8 mouse cellular contexts compared by ENCODE assay signal in genomic region chr6:52211170-52211935, GRCm38 (mm10). TPM values are rescaled to one million over a fixed set of nuclear protein-coding genes. Genes with fewer than 3 reads are reported as not detected.
DNase-seq lines count a peak whose midpoint lies in the region; ATAC-seq and TF ChIP-seq lines count a peak whose summit lies in the region.

No protein-coding gene starts in this region.

- TF ChIP-seq EP300 in heart, postnatal 0 days (IDR thresholded peaks at IDR 0.05; ENCODE audit: low read depth): no peak

- peak; percentile 87 for TF ChIP-seq CTCF in C2C12 (IDR thresholded peaks at IDR 0.05; ENCODE audit: control insufficient read depth, insufficient read depth, insufficient read length)
- TF ChIP-seq CTCF in heart, postnatal 0 days (IDR thresholded peaks at IDR 0.05; ENCODE audit: low read depth): peak; percentile 64
- peak; percentile 78 for TF ChIP-seq CTCF in lung, embryonic 14.5 days (IDR thresholded peaks at IDR 0.05; ENCODE audit: low read depth)

- peak; percentile 19; the same call in 1 of the 2 replicates for ATAC-seq in embryonic facial prominence, embryonic 15.5 days (ENCODE audit: insufficient number of reproducible peaks, low FRiP score, low TSS enrichment, low read depth)
- peak; percentile 68 for ATAC-seq in heart, postnatal 0 days (ENCODE audit: insufficient read depth, low read depth)
- ATAC-seq in lung, embryonic 14.5 days (ENCODE audit: insufficient read depth): peak; percentile 16
- ATAC-seq in neural tube, embryonic 13.5 days (ENCODE audit: low read depth): peak; percentile 24; the same call in 1 of the 2 replicates

- peaks cover 11% of the 10 kb centered on the region for H3K36me3 ChIP-seq in C2C12 (ENCODE audit: control insufficient read depth, insufficient read depth)
- H3K36me3 ChIP-seq in embryonic facial prominence, embryonic 15.5 days: no peaks in the 10 kb centered on the region
- no peaks in the 10 kb centered on the region for H3K36me3 ChIP-seq in heart, postnatal 0 days (replicated peaks; ENCODE audit: control insufficient read depth, insufficient read depth, low read length)
- H3K36me3 ChIP-seq in lung, embryonic 14.5 days (ENCODE audit: insufficient read depth): no peaks in the 10 kb centered on the region
- H3K36me3 ChIP-seq in neural tube, embryonic 13.5 days: 0 out of 2 replicates have a peak, but pooled peaks cover 4% of the 10 kb centered on the region

- H3K9me3 ChIP-seq in embryonic facial prominence, embryonic 15.5 days (replicated peaks): no peaks in the 10 kb centered on the region
- no peaks in the 10 kb centered on the region for H3K9me3 ChIP-seq in heart, postnatal 0 days (replicated peaks; ENCODE audit: control insufficient read depth, low read length)
- H3K9me3 ChIP-seq in lung, embryonic 14.5 days (ENCODE audit: low read depth, low read length): no peaks in the 10 kb centered on the region
- H3K9me3 ChIP-seq in neural tube, embryonic 13.5 days: no peaks in the 10 kb centered on the region

- H3K27ac ChIP-seq in embryonic facial prominence, embryonic 15.5 days (replicated peaks): no peak overlapping the region
- H3K27ac ChIP-seq in heart, postnatal 0 days (ENCODE audit: low read depth): no peak overlapping the region
- H3K27ac ChIP-seq in lung, embryonic 14.5 days (ENCODE audit: low read depth): peak overlapping the region; percentile 58; the same call in 1 of the 2 replicates
- H3K27ac ChIP-seq in neural tube, embryonic 13.5 days (replicated peaks): peak overlapping the region; percentile 100

- peaks cover 87% of the 10 kb centered on the region for H3K79me2 ChIP-seq in C2C12 (ENCODE audit: control insufficient read depth, insufficient read depth)

- H3K27me3 ChIP-seq in C2C12 (ENCODE audit: control insufficient read depth, insufficient read depth, insufficient read length): no peaks in the 10 kb centered on the region
- H3K27me3 ChIP-seq in embryonic facial prominence, embryonic 15.5 days: peaks cover 98% of the 10 kb centered on the region
- peaks cover 99% of the 10 kb centered on the region for H3K27me3 ChIP-seq in heart, postnatal 0 days (ENCODE audit: control insufficient read depth, insufficient read depth, low read length)
- peaks cover 91% of the 10 kb centered on the region for H3K27me3 ChIP-seq in lung, embryonic 14.5 days (ENCODE audit: insufficient read depth, low read length)
- no peaks in the 10 kb centered on the region for H3K27me3 ChIP-seq in neural tube, embryonic 13.5 days

- peak overlapping the region; percentile 71 for H3ac ChIP-seq in C2C12 (ENCODE audit: control insufficient read depth, insufficient read length, low read depth)

- H3K4me3 ChIP-seq in C2C12 (ENCODE audit: insufficient read depth, poor library complexity, severe bottlenecking): peak overlapping the region; percentile 59
- 0 out of 2 replicates have a peak overlapping the region, but pooled peaks have one; percentile 10 for H3K4me3 ChIP-seq in embryonic facial prominence, embryonic 15.5 days (replicated peaks)
- H3K4me3 ChIP-seq in heart, postnatal 0 days (ENCODE audit: low read depth, low read length): peak overlapping the region; percentile 17
- peak overlapping the region; percentile 43 for H3K4me3 ChIP-seq in lung, embryonic 14.5 days (ENCODE audit: low read depth, low read length)
- H3K4me3 ChIP-seq in neural tube, embryonic 13.5 days: peak overlapping the region; percentile 96

- H3K4me2 ChIP-seq in embryonic facial prominence, embryonic 15.5 days (replicated peaks): no peak overlapping the region
- peak overlapping the region; percentile 43 for H3K4me2 ChIP-seq in heart, postnatal 0 days (ENCODE audit: low read depth, low read length)
- peak overlapping the region; percentile 87 for H3K4me2 ChIP-seq in lung, embryonic 14.5 days
- peak overlapping the region; percentile 97 for H3K4me2 ChIP-seq in neural tube, embryonic 13.5 days

- H3K9ac ChIP-seq in embryonic facial prominence, embryonic 15.5 days: no peak overlapping the region
- H3K9ac ChIP-seq in heart, postnatal 0 days (replicated peaks; ENCODE audit: low read depth, low read length): no peak overlapping the region
- peak overlapping the region; percentile 40 for H3K9ac ChIP-seq in lung, embryonic 14.5 days
- peak overlapping the region; percentile 100 for H3K9ac ChIP-seq in neural tube, embryonic 13.5 days

- peak; percentile 90 for DNase-seq in adrenal gland, adult 2 months
- DNase-seq in heart, postnatal 0 days (ENCODE audit: low spot score): peak; percentile 71
- peak; percentile 92 for DNase-seq in kidney, postnatal 14 days
- peak; percentile 95 for DNase-seq in lung, embryonic 14.5 days
- peak; percentile 63 for DNase-seq in thymus, postnatal 0 days (ENCODE audit: low spot score)

- H3K79me3 ChIP-seq in C2C12 (ENCODE audit: low read depth): peaks cover 48% of the 10 kb centered on the region

- peaks cover 20% of the 10 kb centered on the region; the same call in 1 of the 2 replicates for H3K4me1 ChIP-seq in embryonic facial prominence, embryonic 15.5 days
- H3K4me1 ChIP-seq in heart, postnatal 0 days (ENCODE audit: control insufficient read depth, insufficient read depth): no peaks in the 10 kb centered on the region
- H3K4me1 ChIP-seq in lung, embryonic 14.5 days (ENCODE audit: insufficient read depth): 0 out of 2 replicates have a peak, but pooled peaks cover 3% of the 10 kb centered on the region
- H3K4me1 ChIP-seq in neural tube, embryonic 13.5 days (replicated peaks): peaks cover 76% of the 10 kb centered on the region

- WGBS in embryonic facial prominence, embryonic 15.5 days: 2% methylated on average over 37 of the region's 37 CpGs
- WGBS in heart, postnatal 0 days: 3% methylated on average over 37 of the region's 37 CpGs
- WGBS in lung, embryonic 14.5 days: 3% methylated on average over 37 of the region's 37 CpGs
- 1% methylated on average over 37 of the region's 37 CpGs for WGBS in neural tube, embryonic 13.5 days

RNA-seq across cellular contexts. Expression of gene Hoxa3, which starts 1.8 kb away (rescaled TPM):
- 0.67 TPM for polyA plus RNA-seq in C2C12 (2012; fragmentation: generic; extraction: Trizol)
- total RNA-seq in adrenal gland, adult 2 months (2021): 1 to 10 TPM; 2.7 to 5.4 TPM
- 6.8 and 8.1 TPM in 2 replicates for polyA plus RNA-seq in adrenal gland, adult 2 months (2012; rRNA removed)
- polyA plus RNA-seq in embryonic facial prominence, embryonic 15.5 days (2015; fragmentation: Nextera tagmentation; extraction: Ambion mirVana): 0.11 and 0.13 TPM in 2 replicates
- total RNA-seq in heart, postnatal 0 days (2014; rRNA removed; ENCODE audit: low replicate concordance): 2.3 TPM in 1 of 2 replicates, not detected in the other
- 0.36 and 0.37 TPM in 2 replicates for polyA plus RNA-seq in heart, postnatal 0 days (2015; fragmentation: Nextera tagmentation; extraction: Ambion mirVana)
- 10.3 and 11.3 TPM in 2 replicates for polyA plus RNA-seq in lung, embryonic 14.5 days (2014; fragmentation: Nextera tagmentation; extraction: Ambion mirVana)
- polyA plus RNA-seq in neural tube, embryonic 13.5 days (2015; fragmentation: Nextera tagmentation; extraction: Ambion mirVana): 13.9 and 16.4 TPM in 2 replicates
- polyA plus RNA-seq in thymus, postnatal 0 days (2015; fragmentation: Nextera tagmentation; extraction: Ambion mirVana): 1.1 and 1.2 TPM in 2 replicates

RNA-seq across cellular contexts. Expression of gene Gm28308, which starts 1.8 kb away (rescaled TPM):
- polyA plus RNA-seq in C2C12 (2012; fragmentation: generic; extraction: Trizol): 0.75 TPM
- 1 to 10 TPM in 1 of 2 experiments, not detected in 1; 1.0 TPM for total RNA-seq in adrenal gland, adult 2 months (2021)
- 1.9 and 2.5 TPM in 2 replicates for polyA plus RNA-seq in adrenal gland, adult 2 months (2012; rRNA removed)
- not detected in 2 replicates for polyA plus RNA-seq in embryonic facial prominence, embryonic 15.5 days (2015; fragmentation: Nextera tagmentation; extraction: Ambion mirVana)
- not detected in 2 replicates for total RNA-seq in heart, postnatal 0 days (2014; rRNA removed; ENCODE audit: low replicate concordance)
- not detected in 2 replicates for polyA plus RNA-seq in heart, postnatal 0 days (2015; fragmentation: Nextera tagmentation; extraction: Ambion mirVana)
- polyA plus RNA-seq in lung, embryonic 14.5 days (2014; fragmentation: Nextera tagmentation; extraction: Ambion mirVana): not detected in 2 replicates
- not detected in 2 replicates for polyA plus RNA-seq in neural tube, embryonic 13.5 days (2015; fragmentation: Nextera tagmentation; extraction: Ambion mirVana)
- polyA plus RNA-seq in thymus, postnatal 0 days (2015; fragmentation: Nextera tagmentation; extraction: Ambion mirVana): not detected in 2 replicates

RNA-seq across cellular contexts. Expression of gene Hoxa6, which starts 2.8 kb away (rescaled TPM):
- 0.96 TPM for polyA plus RNA-seq in C2C12 (2012; fragmentation: generic; extraction: Trizol)
- total RNA-seq in adrenal gland, adult 2 months (2021): 1 to 10 TPM; 1.9 to 4.5 TPM
- polyA plus RNA-seq in adrenal gland, adult 2 months (2012; rRNA removed): 3.6 and 3.8 TPM in 2 replicates
- polyA plus RNA-seq in embryonic facial prominence, embryonic 15.5 days (2015; fragmentation: Nextera tagmentation; extraction: Ambion mirVana): not detected in 2 replicates
- total RNA-seq in heart, postnatal 0 days (2014; rRNA removed; ENCODE audit: low replicate concordance): not detected in 2 replicates
- polyA plus RNA-seq in heart, postnatal 0 days (2015; fragmentation: Nextera tagmentation; extraction: Ambion mirVana): not detected in 2 replicates
- 4.0 and 5.1 TPM in 2 replicates for polyA plus RNA-seq in lung, embryonic 14.5 days (2014; fragmentation: Nextera tagmentation; extraction: Ambion mirVana)
- polyA plus RNA-seq in neural tube, embryonic 13.5 days (2015; fragmentation: Nextera tagmentation; extraction: Ambion mirVana): 20.3 and 25.8 TPM in 2 replicates
- polyA plus RNA-seq in thymus, postnatal 0 days (2015; fragmentation: Nextera tagmentation; extraction: Ambion mirVana): not detected in 2 replicates

RNA-seq across cellular contexts. Expression of gene Hoxa5, which starts 7.0 kb away (rescaled TPM):
- 1.5 TPM for polyA plus RNA-seq in C2C12 (2012; fragmentation: generic; extraction: Trizol)
- total RNA-seq in adrenal gland, adult 2 months (2021): 10 to 100 TPM; 13.6 to 22.8 TPM
- 12.9 and 16.3 TPM in 2 replicates for polyA plus RNA-seq in adrenal gland, adult 2 months (2012; rRNA removed)
- polyA plus RNA-seq in embryonic facial prominence, embryonic 15.5 days (2015; fragmentation: Nextera tagmentation; extraction: Ambion mirVana): 0.17 and 0.39 TPM in 2 replicates
- 3.5 TPM in 1 of 2 replicates, not detected in the other for total RNA-seq in heart, postnatal 0 days (2014; rRNA removed; ENCODE audit: low replicate concordance)
- 0.36 and 0.65 TPM in 2 replicates for polyA plus RNA-seq in heart, postnatal 0 days (2015; fragmentation: Nextera tagmentation; extraction: Ambion mirVana)
- 58.3 and 58.5 TPM in 2 replicates for polyA plus RNA-seq in lung, embryonic 14.5 days (2014; fragmentation: Nextera tagmentation; extraction: Ambion mirVana)
- 44.7 and 66.8 TPM in 2 replicates for polyA plus RNA-seq in neural tube, embryonic 13.5 days (2015; fragmentation: Nextera tagmentation; extraction: Ambion mirVana)
- 0.06 and 0.21 TPM in 2 replicates for polyA plus RNA-seq in thymus, postnatal 0 days (2015; fragmentation: Nextera tagmentation; extraction: Ambion mirVana)

RNA-seq across cellular contexts. Expression of gene Hoxa7, which starts 10.3 kb away (rescaled TPM):
- 7.5 TPM for polyA plus RNA-seq in C2C12 (2012; fragmentation: generic; extraction: Trizol)
- total RNA-seq in adrenal gland, adult 2 months (2021): 10 to 100 TPM; 15.3 to 30.3 TPM
- 21.3 and 26.8 TPM in 2 replicates for polyA plus RNA-seq in adrenal gland, adult 2 months (2012; rRNA removed)
- not detected in 2 replicates for polyA plus RNA-seq in embryonic facial prominence, embryonic 15.5 days (2015; fragmentation: Nextera tagmentation; extraction: Ambion mirVana)
- total RNA-seq in heart, postnatal 0 days (2014; rRNA removed; ENCODE audit: low replicate concordance): not detected in 2 replicates
- polyA plus RNA-seq in heart, postnatal 0 days (2015; fragmentation: Nextera tagmentation; extraction: Ambion mirVana): 0.07 and 0.38 TPM in 2 replicates
- 5.8 and 7.4 TPM in 2 replicates for polyA plus RNA-seq in lung, embryonic 14.5 days (2014; fragmentation: Nextera tagmentation; extraction: Ambion mirVana)
- 117 and 125 TPM in 2 replicates for polyA plus RNA-seq in neural tube, embryonic 13.5 days (2015; fragmentation: Nextera tagmentation; extraction: Ambion mirVana)
- polyA plus RNA-seq in thymus, postnatal 0 days (2015; fragmentation: Nextera tagmentation; extraction: Ambion mirVana): 0.71 and 1.4 TPM in 2 replicates

Comparison
In these comparisons a context has a peak if more than half of its experiments do, and no peak if none do; other contexts are left out.
1. H3K4me3 ChIP-seq: peak in every context shown above with its lines; median percentile 96 in neural tube, embryonic 13.5 days; 59 in C2C12; 43 in lung, embryonic 14.5 days; 17 in heart, postnatal 0 days; 10 in embryonic facial prominence, embryonic 15.5 days.
2. ATAC-seq: peak in every context shown above with its lines; median percentile 68 in heart, postnatal 0 days; 24 in neural tube, embryonic 13.5 days; 19 in embryonic facial prominence, embryonic 15.5 days; 16 in lung, embryonic 14.5 days.
3. H3K27ac ChIP-seq: peak in lung, embryonic 14.5 days (single experiment) and neural tube, embryonic 13.5 days (single experiment); none in embryonic facial prominence, embryonic 15.5 days (single experiment) and heart, postnatal 0 days (single experiment).
4. H3K9ac ChIP-seq: peak in lung, embryonic 14.5 days (single experiment) and neural tube, embryonic 13.5 days (single experiment); none in embryonic facial prominence, embryonic 15.5 days (single experiment) and heart, postnatal 0 days (single experiment).
5. Peak in every context shown above with its lines, with median percentiles within 50 percentile points of each other: CTCF ChIP-seq and DNase-seq.